Mouse (Mus musculus): Measurements from ENCODE around the gene Olfr766-ps1.

- TF ChIP-seq POLR2A (IDR thresholded peaks at IDR 0.05; ENCODE audit: borderline replicate concordance, extremely low read depth, low read depth, low read length) (no peak), CTCF (IDR thresholded peaks at IDR 0.05; ENCODE audit: insufficient read depth, low read length) (no peak)
Measured at GRCm38 (mm10) chr10:129039796-129040195, 29.0 kb downstream of the Olfr766-ps1 start, which contains the start of gene Olfr764-ps1.

All from lung, adult 2 months (tissue).